Mouse (Mus musculus): ENCODE results near the gene Zfp329.
A peak's percentile ranks its signal among the peaks of the same experiment; 100 is the strongest.

- TF ChIP-seq CEBPB (IDR thresholded peaks at IDR 0.05; ENCODE audit: insufficient read depth, poor library complexity, severe bottlenecking) (no peak), POLR2A (IDR thresholded peaks at IDR 0.05; ENCODE audit: insufficient read length, low read depth) (no peak), USF1 (IDR thresholded peaks at IDR 0.05; ENCODE audit: low read depth) (no peak), POLR2AphosphoS2 (IDR thresholded peaks at IDR 0.05; ENCODE audit: insufficient read length, low read depth) (no peak), MYOD1 (IDR thresholded peaks at IDR 0.05; ENCODE audit: control insufficient read depth in 1 of 3, insufficient read length in 2 of 3, low read depth in 2 of 3) (peak; percentile 29 to 54 (median 39)), MYOG (IDR thresholded peaks at IDR 0.05; ENCODE audit: control insufficient read depth in 1 of 3, insufficient read depth in 1 of 3, insufficient read length in 2 of 3, low read depth in 2 of 3) (no peak), TCF12 (IDR thresholded peaks at IDR 0.05; ENCODE audit: insufficient read depth, poor library complexity, severe bottlenecking) (no peak), E2F4 (IDR thresholded peaks at IDR 0.05; ENCODE audit: insufficient read depth) (no peak), MAX (IDR thresholded peaks at IDR 0.05; ENCODE audit: low read depth) (no peak)
Observed at GRCm38 (mm10) chr7:12799554-12799953, 19.1 kb downstream of the Zfp329 start.
